Mouse (Mus musculus): ENCODE data around the gene Dnah9. TPM values are rescaled to one million over a fixed set of nuclear protein-coding genes. Genes with fewer than 3 reads are reported as not detected.

Dnah9 gene
- total RNA-seq (2021): 1 to 10 TPM; 2.6 to 4.7 TPM

DNA sequence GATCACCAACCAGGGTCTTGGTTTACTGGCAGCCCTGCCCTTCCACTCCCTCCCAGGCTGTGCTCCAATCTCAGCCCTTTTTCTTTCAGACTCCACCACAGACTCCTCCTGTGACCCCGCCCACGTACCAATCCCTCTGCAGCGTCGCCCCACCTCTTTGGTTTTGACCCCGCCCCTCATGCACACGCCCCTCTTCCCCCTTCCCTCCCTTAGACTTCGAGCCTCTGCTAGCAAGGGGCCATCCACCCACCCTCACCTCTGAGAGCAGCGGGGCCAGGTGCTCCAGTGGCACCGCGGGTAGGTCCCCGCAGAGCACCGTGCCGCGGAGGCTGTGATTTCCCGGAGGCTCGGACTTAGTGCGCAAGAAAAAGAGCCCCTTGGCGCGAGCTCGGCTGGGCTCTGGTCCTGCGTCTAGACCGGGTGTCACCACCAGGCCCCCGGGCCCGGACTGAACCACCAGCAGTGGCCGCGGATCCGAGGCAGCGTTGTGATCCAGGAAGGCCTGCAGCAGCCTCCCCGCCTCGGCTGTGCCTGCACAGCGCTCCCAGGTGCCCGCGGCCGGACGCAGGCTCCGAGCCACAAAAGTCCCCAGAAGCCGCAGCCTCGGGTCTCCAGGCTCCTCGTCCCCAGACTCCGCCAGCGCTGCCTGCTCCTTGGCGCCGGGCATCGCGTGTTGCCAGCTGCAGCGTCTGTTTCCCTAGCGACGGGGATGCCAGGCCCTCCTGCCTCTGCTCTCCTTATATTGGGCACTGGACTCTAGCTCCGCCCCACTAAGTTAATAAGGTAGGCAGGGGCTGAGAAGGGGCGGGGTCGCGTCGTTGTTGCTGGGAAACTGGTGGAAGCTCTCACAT lies at the start of gene Dnah9:
Dnah9 (minus strand) TSS at position 751 of the 851 bp plus-strand sequence.
- intact Hi-C loops (cut with DNase I): no loop called here
- DNase-seq (ENCODE audit: extremely low spot score in 1 of 2, low spot score in 2 of 2): peak; percentile 89 to 90

DNA sequence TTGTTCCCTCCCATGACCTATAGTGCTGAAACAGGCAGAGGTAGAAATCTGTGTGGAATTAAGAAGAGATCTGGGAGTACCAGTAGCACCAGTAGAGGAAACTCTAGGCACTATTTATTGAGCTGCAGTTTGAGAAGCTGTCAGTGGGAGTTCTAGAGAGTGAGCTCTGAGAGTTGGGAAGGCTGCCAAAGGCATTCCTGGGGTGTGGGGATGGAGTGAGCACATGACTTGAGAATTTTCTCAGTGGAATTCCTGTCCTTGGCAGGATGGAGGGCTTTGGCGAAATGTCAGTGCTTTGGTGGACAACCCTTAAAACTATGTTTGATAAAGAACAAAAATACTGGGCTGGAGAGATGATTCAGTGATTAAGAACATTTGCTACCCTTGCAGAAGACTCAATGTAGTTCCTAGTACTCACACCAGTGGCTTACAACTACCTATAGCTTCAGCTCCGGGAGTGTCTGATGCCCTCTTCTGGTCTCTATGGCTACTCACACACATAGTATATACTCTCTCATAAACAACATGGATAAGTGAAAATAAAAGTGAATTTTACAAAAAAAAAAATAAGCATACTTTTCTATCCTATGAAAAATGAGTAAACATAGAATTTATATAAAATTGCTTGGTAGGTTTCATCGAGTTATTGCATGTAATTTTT lies 20.4 kb upstream of the Dnah9 start:
- DNase-seq (ENCODE audit: extremely low spot score in 1 of 2, low spot score in 2 of 2): peak; percentile 23 to 80
- intact Hi-C loops (cut with DNase I): no loop called here

DNA sequence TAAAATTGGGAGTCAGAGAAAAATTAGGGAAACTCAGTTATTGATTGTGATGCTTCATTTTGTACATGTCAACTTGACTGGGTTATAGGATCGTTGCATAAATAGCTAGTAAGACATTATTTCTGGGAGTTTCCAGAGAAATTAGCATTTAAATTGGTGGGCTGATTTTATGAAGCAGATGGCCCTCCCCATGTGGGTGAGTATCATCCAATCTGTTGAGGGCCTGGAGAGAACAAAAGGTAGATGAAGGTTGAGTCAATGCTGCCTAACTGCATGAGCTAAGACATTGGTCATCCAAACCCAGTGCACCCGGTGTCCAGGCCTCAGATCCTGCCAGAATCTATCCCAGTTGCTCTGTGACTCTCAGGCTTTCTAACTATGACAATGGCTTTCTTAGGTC lies 19.8 kb upstream of the Dnah9 start:
- intact Hi-C loops (cut with DNase I): no loop called here
- DNase-seq (ENCODE audit: extremely low spot score in 1 of 2, low spot score in 2 of 2): no peak

DNA sequence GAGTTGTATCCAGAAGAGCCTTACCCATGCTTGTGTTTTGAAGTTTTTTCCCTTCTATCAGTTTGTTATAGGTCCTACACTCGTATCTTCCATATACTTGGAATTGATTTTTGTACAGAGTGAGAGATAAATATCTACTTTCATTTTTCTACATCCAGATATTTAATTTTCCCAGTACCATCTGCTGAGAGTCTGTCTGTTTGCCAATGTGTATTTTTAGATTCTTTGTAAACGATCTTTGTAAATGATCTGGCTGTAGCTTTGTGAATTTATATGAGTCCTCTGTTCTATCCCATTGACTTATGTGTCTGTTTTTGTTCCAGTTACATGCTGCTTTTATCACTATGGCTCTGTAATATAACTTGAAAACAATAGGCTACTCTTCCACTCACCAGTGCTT lies 9.4 kb upstream of the Dnah9 start:
- DNase-seq (ENCODE audit: extremely low spot score in 1 of 2, low spot score in 2 of 2): no peak
- intact Hi-C loops (cut with DNase I): no loop called here

DNA sequence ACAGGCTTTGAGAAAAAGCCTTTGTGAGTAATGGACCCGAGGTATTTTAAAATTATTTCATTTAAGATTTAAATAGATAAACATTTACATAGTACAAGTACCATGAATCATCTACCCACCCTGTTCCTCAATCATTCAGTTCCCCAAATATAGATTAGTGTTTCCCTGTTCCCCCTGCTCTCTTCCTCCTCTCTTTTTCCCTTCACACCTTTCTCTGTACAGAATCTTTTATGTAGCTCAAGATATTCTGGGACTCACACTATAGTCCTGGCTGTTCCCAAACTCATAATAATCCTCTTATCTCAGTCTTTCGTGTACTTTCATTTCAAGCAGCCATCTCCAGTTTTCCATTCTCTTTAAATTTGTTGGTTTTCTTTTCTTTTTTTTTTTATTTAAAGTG lies 4.3 kb downstream of the Dnah9 start:
- DNase-seq (ENCODE audit: extremely low spot score in 1 of 2, low spot score in 2 of 2): no peak
- intact Hi-C loops (cut with DNase I): no loop called here

DNA sequence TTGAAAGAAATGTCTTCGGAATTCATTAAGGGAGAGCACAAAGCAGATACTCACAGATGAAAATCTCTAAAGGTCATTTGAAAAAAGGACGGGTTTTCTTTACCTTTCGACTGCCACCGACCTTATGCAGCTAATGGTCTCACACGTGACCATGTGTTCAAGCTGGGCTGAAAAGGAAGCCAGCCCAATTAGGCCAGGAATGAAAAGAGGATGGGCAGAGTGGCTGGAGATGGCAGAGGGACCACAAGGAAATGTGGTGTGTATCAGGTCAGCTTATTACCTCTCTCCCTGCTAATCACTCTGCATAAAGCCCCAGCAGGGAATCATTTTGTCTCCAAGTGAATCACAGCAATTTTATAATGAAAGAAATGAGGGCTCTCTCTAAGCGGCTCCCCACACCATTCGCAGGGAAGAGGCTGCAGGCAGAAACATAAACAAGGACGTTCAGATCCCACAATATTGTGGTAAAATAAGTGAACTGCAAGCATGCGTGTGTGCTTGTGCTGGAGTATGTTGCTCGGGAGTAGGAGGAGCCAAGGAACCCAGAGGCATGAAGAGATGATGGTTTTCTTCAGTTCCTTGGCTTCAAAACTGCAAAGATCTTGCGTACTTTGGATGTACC lies 27.6 kb downstream of the Dnah9 start:
- intact Hi-C loops (cut with DNase I): no loop called here
- DNase-seq (ENCODE audit: extremely low spot score in 1 of 2, low spot score in 2 of 2): no peak

DNA sequence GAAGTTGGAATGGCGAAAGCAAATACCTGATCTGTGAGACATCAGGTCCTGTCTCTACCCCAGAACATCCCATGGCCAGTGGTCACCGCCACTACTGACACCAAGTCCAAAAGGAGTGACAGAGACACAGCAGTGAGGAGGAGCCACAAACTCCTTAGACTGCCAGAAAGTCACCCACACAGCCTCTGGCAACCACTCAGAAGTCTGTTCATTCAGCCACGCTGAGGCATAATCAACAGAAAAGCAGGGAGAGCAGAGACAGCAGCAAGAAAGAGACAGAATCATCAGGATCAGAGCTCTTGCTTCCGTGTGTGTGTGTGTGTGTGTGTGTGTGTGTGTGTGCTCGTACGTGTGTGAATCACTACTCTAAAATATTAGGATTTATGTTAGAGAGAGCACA lies 33.5 kb downstream of the Dnah9 start:
- no peak for DNase-seq (ENCODE audit: extremely low spot score in 1 of 2, low spot score in 2 of 2)
- intact Hi-C loops (cut with DNase I): no loop called here

DNA sequence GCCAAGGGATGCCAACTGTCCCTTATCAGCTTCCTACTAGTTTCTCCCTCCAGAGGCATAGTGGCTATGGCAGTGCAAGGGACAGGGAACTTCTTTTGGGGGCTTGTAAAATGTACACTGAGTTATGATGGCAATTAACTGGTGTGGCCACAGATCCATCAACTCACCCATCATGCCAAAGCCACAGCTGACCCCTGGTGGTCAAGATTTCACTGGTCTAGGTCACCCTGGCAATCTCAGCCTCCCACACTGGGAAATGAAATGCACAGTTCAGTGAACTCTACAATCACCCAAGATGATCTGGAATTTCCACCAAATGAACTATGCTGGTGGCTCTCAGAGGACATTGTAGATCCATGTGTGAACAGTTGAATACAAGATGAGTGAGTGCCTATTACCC lies 42.2 kb downstream of the Dnah9 start:
- intact Hi-C loops (cut with DNase I): loop anchor here (10.0 kb wide), 2 partner anchors 221 to 749 kb away; no protein-coding TSS in a partner anchor
- no peak for DNase-seq (ENCODE audit: extremely low spot score in 1 of 2, low spot score in 2 of 2)

DNA sequence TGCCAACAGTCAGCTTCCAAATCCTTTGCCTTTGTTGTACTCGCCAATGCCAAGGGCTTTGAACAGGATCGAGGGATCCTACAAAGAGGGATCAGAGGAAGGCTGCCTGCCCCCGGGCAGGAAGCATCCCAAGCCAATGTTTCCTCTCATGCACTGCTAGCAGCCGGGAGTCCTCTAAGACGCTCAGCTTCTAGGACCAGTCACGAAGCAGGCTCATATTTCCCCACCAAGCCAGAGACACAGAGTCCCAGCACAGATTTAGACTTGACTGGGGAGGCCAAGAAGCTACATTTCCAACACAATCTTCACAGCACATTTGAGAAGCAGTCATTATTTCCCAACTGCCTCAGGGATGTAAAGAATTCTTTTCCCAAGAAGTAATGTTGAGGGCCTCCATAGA lies 43.9 kb downstream of the Dnah9 start:
- DNase-seq (ENCODE audit: extremely low spot score in 1 of 2, low spot score in 2 of 2): no peak
- intact Hi-C loops (cut with DNase I): loop anchor here (5.0 to 10.0 kb wide), 3 partner anchors 220 to 750 kb away; partner anchors contain the start of gene Shisa6

DNA sequence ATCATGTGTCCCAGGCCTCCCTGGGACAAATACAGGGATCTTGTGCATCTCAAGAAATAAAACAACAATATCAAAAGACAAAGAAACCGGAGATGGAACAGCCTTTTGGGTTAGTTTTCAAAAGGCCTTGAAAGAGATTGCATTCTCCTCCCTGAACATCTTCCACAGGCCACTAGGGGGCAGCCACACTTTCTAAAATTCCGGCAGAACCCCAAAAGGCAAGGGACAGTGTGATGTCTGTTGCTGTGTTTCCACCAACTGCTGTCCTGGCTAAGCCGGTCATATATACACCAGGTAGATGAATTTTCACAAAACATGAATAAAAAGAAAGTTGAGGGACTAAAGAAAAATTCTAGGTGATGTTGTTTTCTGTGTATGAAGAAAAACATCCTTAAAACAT lies 46.3 kb downstream of the Dnah9 start:
- intact Hi-C loops (cut with DNase I): loop anchor here (5.0 to 10.0 kb wide), 3 partner anchors 217 to 753 kb away; partner anchors contain the start of gene Shisa6
- DNase-seq (ENCODE audit: extremely low spot score in 1 of 2, low spot score in 2 of 2): peak; percentile 55 to 59

DNA sequence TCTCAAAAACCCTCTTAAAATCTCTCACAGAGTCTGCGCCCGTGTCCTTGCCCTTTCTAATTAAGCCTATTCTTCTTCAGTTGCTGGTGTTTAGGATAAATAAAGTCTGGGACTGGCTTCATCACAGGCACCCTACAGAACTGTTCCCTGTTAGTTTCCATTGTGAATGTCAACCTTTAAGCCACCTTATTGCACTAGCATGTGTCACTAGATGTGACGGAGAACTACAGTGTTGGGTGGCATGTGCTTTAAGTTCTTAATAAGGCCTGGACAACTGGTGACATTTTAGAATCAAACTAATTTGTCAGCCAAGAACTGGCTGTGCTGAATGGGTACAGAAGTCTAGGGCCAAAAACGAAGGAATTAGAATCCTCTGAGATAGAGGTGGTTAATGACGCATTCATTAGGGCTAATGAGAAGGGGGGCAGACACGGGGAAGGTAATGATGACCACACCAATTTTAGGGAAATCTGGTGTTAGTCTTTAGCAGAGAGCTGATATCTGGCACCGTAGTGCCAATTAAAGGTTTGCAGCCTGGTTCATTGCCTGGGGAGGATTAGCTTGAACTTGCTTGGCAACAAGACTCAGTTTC lies 84.6 kb downstream of the Dnah9 start:
- intact Hi-C loops (cut with DNase I): no loop called here
- no peak for DNase-seq (ENCODE audit: extremely low spot score in 1 of 2, low spot score in 2 of 2)

DNA sequence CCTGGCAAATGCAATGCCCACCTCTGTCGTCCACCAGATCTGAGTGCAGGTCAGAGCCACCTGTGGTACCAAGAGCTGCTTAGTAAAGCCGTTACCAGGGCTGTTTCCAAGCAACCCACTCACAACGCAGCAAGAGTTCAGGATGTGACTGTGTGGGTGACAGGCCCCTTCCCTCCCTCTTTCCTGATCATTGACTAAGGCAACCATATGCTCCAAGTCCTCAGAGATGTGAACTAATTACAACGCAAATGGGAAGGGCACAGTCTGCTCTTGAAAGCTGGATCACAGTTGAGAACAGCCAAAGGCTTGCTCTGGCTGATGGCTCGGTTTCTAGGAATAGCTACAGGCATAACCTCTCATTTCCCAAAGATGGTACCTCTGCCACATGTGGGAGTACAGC lies 95.4 kb downstream of the Dnah9 start:
- intact Hi-C loops (cut with DNase I): no loop called here
- no peak for DNase-seq (ENCODE audit: extremely low spot score in 1 of 2, low spot score in 2 of 2)

DNA sequence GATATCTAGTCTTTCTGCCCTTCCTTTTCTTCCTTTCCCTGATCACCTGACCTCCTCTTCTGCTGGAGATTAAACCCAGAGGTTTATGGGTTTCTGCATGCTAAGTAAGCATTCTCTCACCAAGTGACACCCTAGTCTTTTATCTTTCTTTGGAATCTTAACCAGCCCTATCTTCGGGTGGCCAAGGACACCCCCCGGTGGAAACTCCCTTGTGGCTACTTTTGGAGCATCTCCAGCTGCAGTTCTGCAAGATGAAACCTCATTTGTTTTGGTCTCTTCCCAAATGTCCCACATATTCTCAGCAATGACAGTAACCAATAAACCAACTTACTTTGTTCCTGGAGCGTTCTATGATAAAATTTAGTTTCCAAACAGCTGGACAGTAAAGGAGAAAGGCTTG lies 109.4 kb downstream of the Dnah9 start:
- intact Hi-C loops (cut with DNase I): no loop called here
- DNase-seq (ENCODE audit: extremely low spot score in 1 of 2, low spot score in 2 of 2): no peak

DNA sequence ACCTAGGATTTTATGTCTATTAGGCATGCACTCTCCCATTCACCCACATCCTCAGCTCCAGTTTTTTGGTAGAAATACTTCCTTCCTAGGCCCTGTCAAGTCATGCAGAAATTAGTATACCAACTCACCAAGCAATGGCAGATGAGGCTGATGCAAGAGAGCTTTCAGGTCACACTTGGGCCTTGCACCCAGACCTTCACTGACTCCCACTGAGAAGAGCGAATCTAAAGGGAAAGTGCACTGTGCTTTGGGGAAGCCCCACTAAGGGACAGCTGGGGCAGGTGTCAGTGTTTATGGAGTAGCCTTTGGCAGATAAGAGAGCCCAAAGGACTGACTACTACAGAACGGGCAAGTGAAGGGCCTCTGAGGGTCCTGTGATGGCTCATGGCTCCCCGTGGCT lies 117.1 kb downstream of the Dnah9 start:
- intact Hi-C loops (cut with DNase I): no loop called here
- DNase-seq (ENCODE audit: extremely low spot score in 1 of 2, low spot score in 2 of 2): no peak

DNA sequence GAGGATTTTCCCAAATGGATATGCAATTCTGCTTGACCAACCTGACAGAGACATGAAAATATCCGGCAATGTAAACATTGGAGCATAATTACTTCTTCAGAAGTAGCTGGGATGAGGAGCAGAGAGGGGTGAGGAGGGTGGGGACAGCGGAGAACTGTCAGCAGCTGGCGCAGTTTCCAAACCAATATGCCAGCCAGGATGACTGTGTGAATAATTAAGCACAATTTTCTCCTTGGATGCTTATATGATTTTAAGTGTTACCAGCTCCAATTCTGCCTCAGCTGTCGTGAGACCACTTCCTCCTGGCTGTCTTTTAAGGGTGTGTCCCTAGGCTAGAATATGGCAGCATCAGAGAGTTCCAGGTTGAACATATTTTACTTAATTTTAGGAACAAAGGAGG lies 119.2 kb downstream of the Dnah9 start:
- no peak for DNase-seq (ENCODE audit: extremely low spot score in 1 of 2, low spot score in 2 of 2)
- intact Hi-C loops (cut with DNase I): no loop called here

DNA sequence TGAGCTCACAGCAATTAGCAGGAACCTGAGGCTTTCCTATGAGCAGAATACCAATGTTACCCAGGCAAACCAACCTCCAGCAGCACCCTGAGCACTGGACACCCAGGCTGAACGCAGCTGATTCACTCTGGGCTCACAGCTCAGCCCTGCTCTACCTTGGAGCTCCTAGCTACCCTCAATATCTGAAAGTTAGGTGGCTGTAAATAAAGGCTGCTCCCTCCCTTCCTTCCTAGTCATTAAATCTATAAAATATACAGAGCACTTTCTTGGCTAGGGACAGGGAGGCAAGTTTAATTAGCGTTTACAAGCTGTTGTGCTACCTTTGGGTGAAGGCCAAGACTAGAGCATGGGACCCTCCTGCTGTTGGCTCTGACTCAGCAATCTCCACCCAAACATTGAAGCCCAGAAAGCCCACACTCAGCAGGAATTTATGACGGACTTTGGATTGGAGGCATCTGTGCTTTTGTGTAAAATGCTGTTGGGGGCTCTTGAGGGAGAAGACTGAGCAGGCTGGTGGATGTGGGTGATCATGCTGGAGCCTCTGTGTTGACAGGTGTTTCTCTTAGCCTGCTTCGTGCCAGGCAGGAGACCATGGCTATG lies 121.7 kb downstream of the Dnah9 start:
- intact Hi-C loops (cut with DNase I): no loop called here
- DNase-seq (ENCODE audit: extremely low spot score in 1 of 2, low spot score in 2 of 2): peak; percentile 6 to 23

DNA sequence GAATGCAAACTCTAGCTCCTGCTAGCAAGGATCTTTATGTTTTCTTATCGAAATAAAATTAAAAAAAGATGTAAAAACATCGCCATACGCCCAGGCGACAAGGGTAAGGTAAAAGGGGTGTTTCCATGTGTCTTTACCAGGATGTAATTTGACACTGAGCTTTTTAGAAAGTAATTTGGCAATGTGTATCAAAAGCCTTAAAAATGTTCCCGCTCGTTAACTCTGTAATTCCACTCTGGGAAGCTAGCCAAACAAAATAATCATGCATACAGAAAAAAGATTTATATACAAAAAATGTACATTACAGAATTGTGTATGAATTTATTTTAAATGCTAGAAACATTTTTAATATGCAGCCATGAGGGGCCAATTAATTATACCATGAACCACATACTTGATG lies 124.7 kb downstream of the Dnah9 start:
- intact Hi-C loops (cut with DNase I): no loop called here

DNA sequence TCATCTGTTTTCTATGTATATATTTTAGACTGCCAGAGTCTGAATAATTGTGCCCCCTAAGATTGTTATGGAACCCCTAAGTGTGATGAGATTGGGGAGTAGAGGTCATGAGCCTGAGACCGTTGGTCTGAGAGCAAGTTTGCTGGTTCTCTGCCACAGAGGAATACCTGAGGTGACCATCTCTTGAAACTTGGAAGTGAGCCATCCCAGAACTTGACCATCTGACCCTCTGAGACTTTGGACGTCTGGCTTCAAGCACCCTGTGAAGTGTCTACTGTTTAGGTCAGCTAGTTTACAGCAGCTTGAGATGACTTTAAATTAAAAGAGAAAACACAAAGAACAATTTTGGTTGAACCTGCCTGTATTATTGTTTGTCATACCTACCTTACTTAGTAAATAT lies 125.8 kb downstream of the Dnah9 start:
- intact Hi-C loops (cut with DNase I): no loop called here
- DNase-seq (ENCODE audit: extremely low spot score in 1 of 2, low spot score in 2 of 2): no peak

More for the DNA sequence above, 124.7 kb downstream of the Dnah9 start:
- DNase-seq (ENCODE audit: extremely low spot score in 1 of 2, low spot score in 2 of 2): no peak

DNA sequence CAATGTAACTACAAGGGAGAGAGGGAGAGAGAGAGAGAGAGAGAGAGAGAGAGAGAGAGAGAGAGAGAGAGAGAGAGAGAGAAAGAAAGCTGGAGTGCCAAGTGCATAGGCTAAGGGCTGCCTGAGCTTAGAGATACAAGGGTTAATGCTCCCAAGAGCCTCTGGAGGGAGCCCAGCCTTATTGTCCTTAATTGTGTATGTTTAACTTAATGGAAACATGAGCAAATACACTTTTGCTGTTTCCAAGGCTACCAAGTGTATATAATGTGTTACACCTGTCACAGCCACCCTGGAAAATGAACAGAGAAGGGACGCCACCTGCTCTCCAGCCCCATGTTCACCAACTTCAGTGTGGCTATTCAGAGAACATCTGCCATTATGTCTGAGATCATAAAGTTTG lies 142.6 kb downstream of the Dnah9 start:
- DNase-seq (ENCODE audit: extremely low spot score in 1 of 2, low spot score in 2 of 2): no peak
- intact Hi-C loops (cut with DNase I): no loop called here

All from left cerebral cortex, postnatal 10 days (tissue).